Comparison of ENCODE assay signal across 17 mouse cellular contexts in genomic region chr9:56130536-56130935, GRCm38 (mm10).
"Had no signal": no experiment of that assay in that cellular context is flagged by ENCODE, and none has a peak within 500 bp of the region (broad histone marks: within the 10 kb centered on the region; RNA-seq: fewer than 3 reads in every experiment).

No protein-coding gene starts in this region.

- DNase-seq: layer of hippocampus, adult 9-11 months; layer of hippocampus, postnatal 36 days; liver, embryonic 13.5 days; liver, postnatal 0 days; lung, postnatal 14 days; retina, postnatal 1 day; right cerebral cortex, postnatal 4 days; spleen, adult 18-20 months; thymus, adult 2 months; thymus, postnatal 25 days had no signal

- H3K27me3 ChIP-seq: limb, embryonic 15.5 days; liver, embryonic 13.5 days; lung, embryonic 15.5 days; megakaryocyte, embryonic 14.5 days; midbrain, embryonic 15.5 days; neural tube, embryonic 12.5 days had no signal

- H3K9ac ChIP-seq: limb, embryonic 15.5 days; liver, embryonic 13.5 days; liver, postnatal 0 days; lung, embryonic 15.5 days; midbrain, embryonic 15.5 days; neural tube, embryonic 12.5 days had no signal

- H3K4me1 ChIP-seq: lung, embryonic 15.5 days; neural tube, embryonic 12.5 days had no signal

- H3K9me3 ChIP-seq: limb, embryonic 15.5 days; liver, embryonic 13.5 days; lung, embryonic 15.5 days; megakaryocyte, embryonic 14.5 days; midbrain, embryonic 15.5 days; neural tube, embryonic 12.5 days had no signal

- H3K4me3 ChIP-seq: limb, embryonic 15.5 days; liver, embryonic 13.5 days; lung, embryonic 15.5 days; megakaryocyte, embryonic 14.5 days; midbrain, embryonic 15.5 days; neural tube, embryonic 12.5 days had no signal

- H3K4me2 ChIP-seq: limb, embryonic 15.5 days; liver, embryonic 13.5 days; lung, embryonic 15.5 days; midbrain, embryonic 11.5 days; midbrain, embryonic 15.5 days; neural tube, embryonic 12.5 days had no signal

- H3K27ac ChIP-seq: liver, embryonic 13.5 days; lung, embryonic 15.5 days; macrophage; midbrain, embryonic 15.5 days; neural tube, embryonic 12.5 days had no signal

- ATAC-seq: liver, postnatal 0 days; midbrain, embryonic 15.5 days had no signal
